30 mouse cellular contexts compared by ENCODE assay signal in the genomic region with DNA sequence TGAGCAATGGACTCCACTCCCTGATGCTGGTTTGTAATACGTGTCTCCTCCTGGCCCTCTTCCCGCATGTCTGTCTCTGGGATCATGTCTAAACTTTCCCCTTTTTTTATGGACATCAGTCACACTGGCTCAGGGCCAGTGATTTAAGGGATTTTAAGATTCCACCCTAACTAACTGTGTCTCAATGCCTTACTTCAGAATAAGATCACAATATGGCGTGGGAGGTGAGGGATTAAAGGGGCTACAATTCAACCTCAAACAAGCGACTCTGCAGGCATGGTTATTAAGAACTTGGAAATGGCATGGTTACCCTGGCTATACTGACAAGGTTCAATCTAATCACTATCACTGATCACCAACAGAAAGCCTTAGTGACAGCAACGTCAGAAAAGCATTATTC.
"Had no signal": no experiment of that assay in that cellular context is flagged by ENCODE, and none has a peak within 500 bp of the region (broad histone marks: within the 10 kb centered on the region; RNA-seq: fewer than 3 reads in every experiment).

No protein-coding gene starts in this region.

- H3K27ac ChIP-seq: limb, embryonic 10.5 days; limb, embryonic 12.5 days; limb, embryonic 13.5 days; limb, embryonic 15.5 days; liver, embryonic 12.5 days; liver, embryonic 13.5 days; liver, embryonic 14.5 days; liver, embryonic 15.5 days; lung, embryonic 15.5 days; macrophage; midbrain, embryonic 10.5 days; midbrain, embryonic 12.5 days; midbrain, embryonic 13.5 days; midbrain, embryonic 15.5 days; neural tube, embryonic 12.5 days had no signal

- H3K4me3 ChIP-seq: limb, embryonic 10.5 days; limb, embryonic 12.5 days; limb, embryonic 13.5 days; limb, embryonic 15.5 days; liver, embryonic 12.5 days; liver, embryonic 13.5 days; liver, embryonic 15.5 days; lung, embryonic 15.5 days; megakaryocyte, embryonic 14.5 days; midbrain, embryonic 10.5 days; midbrain, embryonic 12.5 days; midbrain, embryonic 13.5 days; midbrain, embryonic 15.5 days; myocyte; neural tube, embryonic 12.5 days had no signal

- H3K9ac ChIP-seq: limb, embryonic 12.5 days; limb, embryonic 13.5 days; limb, embryonic 15.5 days; liver, embryonic 12.5 days; liver, embryonic 13.5 days; liver, embryonic 14.5 days; liver, embryonic 15.5 days; liver, postnatal 0 days; lung, embryonic 14.5 days; lung, embryonic 15.5 days; midbrain, embryonic 12.5 days; midbrain, embryonic 13.5 days; midbrain, embryonic 15.5 days; neural tube, embryonic 12.5 days had no signal

- H3K36me3 ChIP-seq: limb, embryonic 10.5 days; limb, embryonic 12.5 days; limb, embryonic 13.5 days; limb, embryonic 15.5 days; liver, embryonic 12.5 days; liver, embryonic 13.5 days; liver, embryonic 15.5 days; lung, embryonic 15.5 days; midbrain, embryonic 10.5 days; midbrain, embryonic 12.5 days; midbrain, embryonic 13.5 days; midbrain, embryonic 15.5 days; neural tube, embryonic 12.5 days had no signal

- H3K4me2 ChIP-seq: limb, embryonic 12.5 days; limb, embryonic 13.5 days; limb, embryonic 15.5 days; liver, embryonic 11.5 days; liver, embryonic 12.5 days; liver, embryonic 13.5 days; liver, embryonic 15.5 days; lung, embryonic 14.5 days; lung, embryonic 15.5 days; midbrain, embryonic 12.5 days; midbrain, embryonic 13.5 days; midbrain, embryonic 15.5 days; neural tube, embryonic 12.5 days had no signal

- ATAC-seq: liver, embryonic 12.5 days; liver, postnatal 0 days; lung, postnatal 0 days; midbrain, embryonic 13.5 days; midbrain, embryonic 15.5 days had no signal

- DNase-seq: left cerebral cortex, postnatal 4 days; liver; liver, embryonic 13.5 days; liver, postnatal 0 days; lung, adult 18-20 months; lung, adult 2 months; lung, embryonic 14.5 days; lung, postnatal 10 days; lung, postnatal 14 days; lung, postnatal 36 days; lung, postnatal 4 days; midbrain, embryonic 14.5 days had no signal

- H3K9me3 ChIP-seq: limb, embryonic 10.5 days; limb, embryonic 12.5 days; limb, embryonic 13.5 days; limb, embryonic 15.5 days; liver, embryonic 12.5 days; liver, embryonic 13.5 days; liver, embryonic 15.5 days; lung, embryonic 15.5 days; megakaryocyte, embryonic 14.5 days; midbrain, embryonic 10.5 days; midbrain, embryonic 12.5 days; midbrain, embryonic 13.5 days; midbrain, embryonic 15.5 days; neural tube, embryonic 12.5 days had no signal

- H3K27me3 ChIP-seq: liver, embryonic 15.5 days; midbrain, embryonic 15.5 days; neural tube, embryonic 12.5 days had no signal
